Mouse (Mus musculus) liver, adult 2 months (tissue): ENCODE results near the gene Pde4d. TPM values are rescaled to one million over a fixed set of nuclear protein-coding genes. Genes with fewer than 3 reads are reported as not detected.

Experiments used
- DNase-seq: peaks from one replicate; pipeline ENCODE4 v3.0.0-alpha.2; 2011; ENCODE audit warnings: low read depth, low spot score; ENCODE audit errors: extremely low read depth
- H3K27ac ChIP-seq: fragments of 200-500 bp; replicated peaks from 2 replicates; pipeline ENCODE4 v1.5.1; 2012; ENCODE audit warnings: low read depth, mild to moderate bottlenecking, control low read depth, inconsistent platforms, low read length; ENCODE audit not compliant: insufficient read depth
- H3K27me3 ChIP-seq: fragments of 200-500 bp; 2 replicates; pipeline ENCODE4 v1.6.1; 2012; ENCODE audit warnings: mild to moderate bottlenecking, moderate library complexity, low read length, inconsistent platforms; ENCODE audit not compliant: control insufficient read depth, insufficient read depth
- H3K36me3 ChIP-seq: fragments of 200-500 bp; 2 replicates; pipeline ENCODE4 v1.6.1; 2012; ENCODE audit warnings: low read length, inconsistent platforms; ENCODE audit not compliant: control insufficient read depth, insufficient read depth
- H3K4me1 ChIP-seq: fragments of 200-500 bp; 2 replicates; pipeline ENCODE4 v1.6.1; 2011; ENCODE audit warnings: low read length; ENCODE audit not compliant: control insufficient read depth, insufficient read depth
- H3K4me3 ChIP-seq: fragments of 200-500 bp; 2 replicates; pipeline ENCODE4 v1.5.1; 2011; ENCODE audit warnings: low read depth, mild to moderate bottlenecking, control low read depth, low read length, moderate library complexity; ENCODE audit not compliant: insufficient read depth
- H3K79me2 ChIP-seq: fragments of 200-500 bp; 2 replicates; pipeline ENCODE4 v1.6.1; 2012; ENCODE audit warnings: inconsistent platforms, mild to moderate bottlenecking, low read length, moderate library complexity; ENCODE audit not compliant: control insufficient read depth, insufficient read depth
- H3K9ac ChIP-seq: fragments of 200-500 bp; 2 replicates; pipeline ENCODE4 v1.6.1; 2012; ENCODE audit warnings: low read depth, mild to moderate bottlenecking, control low read depth, inconsistent platforms, low read length
- CTCF ChIP-seq: fragments of 200-500 bp; IDR thresholded peaks from 2 replicates; pipeline ENCODE4 v1.5.1; 2011; ENCODE audit warnings: low read depth, low read length, control low read depth
- POLR2A ChIP-seq: fragments of 200-500 bp; IDR thresholded peaks from 2 replicates; pipeline ENCODE4 v1.6.1; 2011; ENCODE audit warnings: low read length, control low read depth; ENCODE audit not compliant: insufficient read depth; ENCODE audit errors: extremely low read depth
- WGBS: fragments of 180-500 bp; shearing (Covaris S2); methylation state at CpG from one replicate; pipeline ENCODE4 v1.1.7; 2018; 5-methylcytosine and 5-hydroxymethylcytosine counted together
- polyA plus RNA-seq: library from polyadenylated mRNA; depleted of rRNA; stranded (reverse); fragments of >200 nt; gene quantifications from 2 replicates; pipeline ENCODE4 v1.2.3, GENCODE M21; 2012
- total RNA-seq: library from RNA; depleted of rRNA; stranded (reverse); fragments of >200 nt; gene quantifications from 2 replicates; pipeline ENCODE4 v1.2.3, GENCODE M21; 2014

Gene Pde4d
- total and polyA plus RNA-seq, 2 experiments: 2.3 to 13.6 TPM

DNA sequence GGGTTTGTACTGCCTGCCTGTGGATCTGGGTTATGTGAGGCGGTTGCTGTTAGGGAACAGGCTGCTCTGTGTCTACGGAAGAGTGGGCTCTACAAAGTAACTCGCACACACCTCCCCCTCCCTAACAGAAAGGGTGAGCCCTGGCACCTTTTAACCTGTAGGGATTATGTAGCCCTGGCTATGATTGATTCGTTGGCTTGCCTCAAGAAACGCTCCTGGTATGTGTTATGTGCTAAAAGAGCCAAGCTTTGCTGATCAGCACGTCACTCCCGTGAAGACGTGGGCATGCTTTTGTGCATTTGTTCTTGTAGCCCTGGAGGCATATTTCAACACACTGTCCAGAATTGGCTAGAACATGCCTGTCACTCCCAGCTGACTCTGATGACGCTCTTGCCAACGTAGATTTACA is 828.8 kb downstream of the Pde4d start:
- WGBS: 85% methylated on average over 10 of the region's 10 CpGs
- no peaks in the 10 kb centered on the region for H3K27me3 ChIP-seq
- H3K79me2 ChIP-seq: no peaks in the 10 kb centered on the region
- H3K36me3 ChIP-seq: no peaks in the 10 kb centered on the region
- no peak overlapping the region for H3K4me3 ChIP-seq
- TF ChIP-seq CTCF (no peak), POLR2A (no peak)
- no peak for DNase-seq
- no peak overlapping the region for H3K9ac ChIP-seq
- no peak overlapping the region for H3K27ac ChIP-seq
- peaks cover 3% of the 10 kb centered on the region; the same call in 1 of the 2 replicates for H3K4me1 ChIP-seq

DNA sequence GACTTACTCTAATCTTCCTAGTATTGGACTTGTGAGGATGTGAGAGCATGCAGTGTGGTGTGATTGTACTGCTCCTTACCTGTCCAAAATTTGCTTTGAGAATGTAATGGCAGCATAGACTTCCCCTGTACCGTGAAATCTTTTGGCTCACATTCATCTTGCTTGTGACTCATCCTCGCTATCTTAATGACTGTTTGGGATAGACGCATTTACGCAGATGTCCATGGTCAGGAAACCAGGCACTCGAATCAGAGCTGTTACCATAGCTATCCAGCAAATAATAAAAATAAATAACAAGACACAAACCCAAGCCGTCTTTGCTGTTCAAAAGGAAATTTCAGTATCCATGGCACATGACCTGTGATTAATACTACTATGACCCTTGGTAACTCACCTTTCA is 829.5 kb downstream of the Pde4d start:
- peaks cover 3% of the 10 kb centered on the region; the same call in 1 of the 2 replicates for H3K4me1 ChIP-seq
- H3K4me3 ChIP-seq: no peak overlapping the region
- H3K27me3 ChIP-seq: no peaks in the 10 kb centered on the region
- no peaks in the 10 kb centered on the region for H3K79me2 ChIP-seq
- H3K27ac ChIP-seq: no peak overlapping the region
- no peak for TF ChIP-seq POLR2A
- no peak for TF ChIP-seq CTCF
- DNase-seq: no peak
- no peak overlapping the region for H3K9ac ChIP-seq
- WGBS: 73% methylated on average over 6 of the region's 6 CpGs
- H3K36me3 ChIP-seq: no peaks in the 10 kb centered on the region

DNA sequence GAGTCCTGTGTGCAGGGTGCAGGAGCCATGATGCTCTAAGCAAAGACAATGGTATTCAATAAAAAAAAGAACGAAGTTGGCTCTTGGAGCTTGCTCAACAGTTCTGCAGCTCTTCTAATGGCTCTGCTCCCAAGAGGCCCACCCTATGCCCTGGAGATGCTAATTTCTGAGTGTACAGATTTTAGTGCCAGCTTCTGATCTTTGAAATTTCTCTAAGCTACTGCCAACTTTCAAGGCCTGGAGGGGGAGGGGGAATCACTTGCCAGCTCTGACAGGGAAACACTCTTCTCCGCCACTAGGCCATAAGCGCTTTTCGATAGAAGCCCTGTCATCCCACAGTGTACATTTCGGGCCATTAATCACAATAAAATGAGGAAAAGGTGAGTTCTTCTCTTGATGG is 830.7 kb downstream of the Pde4d start:
- H3K27me3 ChIP-seq: no peaks in the 10 kb centered on the region
- H3K27ac ChIP-seq: no peak overlapping the region
- TF ChIP-seq CTCF (no peak), POLR2A (no peak)
- DNase-seq: no peak
- no peak overlapping the region for H3K9ac ChIP-seq
- no peaks in the 10 kb centered on the region; the same call in 1 of the 2 replicates for H3K4me1 ChIP-seq
- 94% methylated on average over 5 of the region's 5 CpGs for WGBS
- H3K36me3 ChIP-seq: no peaks in the 10 kb centered on the region
- no peaks in the 10 kb centered on the region for H3K79me2 ChIP-seq
- no peak overlapping the region for H3K4me3 ChIP-seq

DNA sequence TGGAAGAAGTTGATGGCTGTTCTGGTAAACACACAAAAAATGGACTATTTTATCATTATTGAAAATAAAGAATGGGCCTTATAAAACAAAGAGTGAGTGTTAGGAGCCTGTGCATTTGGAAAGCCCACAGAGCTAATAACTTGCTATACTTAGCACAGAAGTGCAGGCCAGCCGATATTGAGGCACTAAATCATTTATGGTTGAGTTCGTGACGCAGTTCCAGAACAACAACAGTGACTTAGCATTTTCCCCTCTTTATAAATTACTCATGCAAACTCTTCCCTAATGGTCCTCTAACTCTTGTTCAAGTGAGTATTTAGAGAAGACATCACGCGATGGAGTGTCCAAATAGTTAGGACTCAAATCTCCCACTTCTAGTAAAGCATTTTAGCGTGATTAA is 837.7 kb downstream of the Pde4d start:
- no peaks in the 10 kb centered on the region for H3K27me3 ChIP-seq
- H3K27ac ChIP-seq: no peak overlapping the region
- no peaks in the 10 kb centered on the region for H3K4me1 ChIP-seq
- no peak for TF ChIP-seq POLR2A
- TF ChIP-seq CTCF: no peak
- no peak overlapping the region for H3K9ac ChIP-seq
- no peak for DNase-seq
- no peak overlapping the region for H3K4me3 ChIP-seq
- no peaks in the 10 kb centered on the region for H3K79me2 ChIP-seq
- no peaks in the 10 kb centered on the region for H3K36me3 ChIP-seq
- WGBS: 91% methylated on average over 6 of the region's 6 CpGs

DNA sequence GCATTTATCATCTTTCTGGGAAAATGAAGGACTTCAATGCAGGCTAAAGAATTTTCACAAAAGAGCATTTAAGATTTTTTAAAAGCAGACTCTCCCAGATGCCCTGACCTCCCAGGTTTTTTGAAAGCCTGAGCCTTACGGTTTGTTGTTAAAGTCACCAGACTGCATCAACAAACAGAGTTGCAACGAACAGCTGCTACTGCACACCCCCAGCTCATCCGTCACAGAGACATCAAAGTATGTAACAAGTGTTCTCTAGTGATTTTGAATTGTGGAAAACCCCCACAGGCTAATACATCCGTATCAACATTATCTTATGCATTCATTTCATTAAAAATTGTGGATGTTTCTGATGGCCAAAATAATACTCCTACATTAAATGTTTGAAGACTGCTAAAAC is 841.2 kb downstream of the Pde4d start:
- Histone ChIP-seq H3K4me3 (no peak overlapping the region), H3K79me2 (no peaks in the 10 kb centered on the region), H3K36me3 (no peaks in the 10 kb centered on the region), H3K4me1 (no peaks in the 10 kb centered on the region), H3K9ac (no peak overlapping the region), H3K27me3 (no peaks in the 10 kb centered on the region), H3K27ac (no peak overlapping the region)
- 86% methylated on average over 4 of the region's 4 CpGs for WGBS
- no peak for DNase-seq
- TF ChIP-seq POLR2A (no peak), CTCF (no peak)

DNA sequence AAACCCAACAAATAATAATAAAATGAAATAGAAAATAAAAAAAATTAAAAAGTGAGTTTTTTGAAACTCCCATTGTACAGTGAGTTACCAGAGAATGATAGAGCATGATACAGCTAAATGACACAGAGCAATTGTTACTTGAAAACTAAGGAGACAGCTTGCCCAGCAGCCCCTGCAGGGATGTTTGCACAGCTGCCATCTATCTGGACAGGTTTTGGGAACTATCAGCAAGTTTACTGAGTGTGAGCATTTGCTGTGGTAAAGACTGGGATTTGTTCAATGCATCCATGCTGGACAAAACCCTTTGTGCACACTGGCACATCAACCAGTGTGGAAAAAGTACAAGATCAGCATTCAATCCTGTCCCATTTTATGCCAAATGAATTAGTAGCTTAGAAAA is 843.3 kb downstream of the Pde4d start:
- Histone ChIP-seq H3K4me3 (no peak overlapping the region), H3K27me3 (no peaks in the 10 kb centered on the region), H3K27ac (no peak overlapping the region), H3K36me3 (no peaks in the 10 kb centered on the region), H3K9ac (no peak overlapping the region), H3K79me2 (no peaks in the 10 kb centered on the region), H3K4me1 (no peaks in the 10 kb centered on the region)
- no peak for DNase-seq
- TF ChIP-seq CTCF (no peak), POLR2A (no peak)
